Mouse (Mus musculus) small intestine, adult 2 months (tissue): ENCODE results near the gene Ago4.

Source experiments
- CTCF ChIP-seq: fragments of 200-500 bp; IDR thresholded peaks from 2 replicates; pipeline ENCODE4 v1.5.1; 2012; ENCODE audit warnings: low read depth, mild to moderate bottlenecking, control low read depth, inconsistent platforms, low read length, moderate library complexity, mixed read lengths; ENCODE audit not compliant: insufficient replicate concordance, insufficient read length; ENCODE audit errors: extremely low read depth
- POLR2A ChIP-seq: fragments of 200-500 bp; IDR thresholded peaks from 2 replicates; pipeline ENCODE4 v1.6.1; 2012; ENCODE audit warnings: low read depth, mild to moderate bottlenecking, control low read depth, inconsistent platforms, low read length, moderate library complexity

DNA sequence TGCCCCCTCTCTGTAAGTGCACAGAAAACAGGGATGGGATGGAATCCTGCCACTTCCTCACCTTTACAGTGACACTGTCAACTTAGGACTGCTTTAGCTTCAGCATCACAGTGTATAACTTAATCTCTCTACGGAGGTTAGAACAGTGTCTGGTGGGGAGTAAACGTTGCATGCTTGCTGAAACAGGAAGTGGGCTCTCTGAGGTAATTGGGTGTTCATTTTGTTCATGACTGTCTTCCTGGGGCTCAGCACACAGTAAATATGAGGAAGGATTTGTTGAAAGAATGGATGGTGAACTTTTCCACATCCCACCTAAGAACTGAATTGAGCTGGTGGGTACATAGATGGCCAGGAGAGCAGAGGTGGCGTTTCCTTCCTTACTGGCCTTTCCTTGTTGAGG, 44.6 kb upstream of the Ago4 start:
- no peak for TF ChIP-seq POLR2A
- TF ChIP-seq CTCF: no peak
